Mouse (Mus musculus): ENCODE measurements around the gene Ank3.

Ank3 gene

DNA sequence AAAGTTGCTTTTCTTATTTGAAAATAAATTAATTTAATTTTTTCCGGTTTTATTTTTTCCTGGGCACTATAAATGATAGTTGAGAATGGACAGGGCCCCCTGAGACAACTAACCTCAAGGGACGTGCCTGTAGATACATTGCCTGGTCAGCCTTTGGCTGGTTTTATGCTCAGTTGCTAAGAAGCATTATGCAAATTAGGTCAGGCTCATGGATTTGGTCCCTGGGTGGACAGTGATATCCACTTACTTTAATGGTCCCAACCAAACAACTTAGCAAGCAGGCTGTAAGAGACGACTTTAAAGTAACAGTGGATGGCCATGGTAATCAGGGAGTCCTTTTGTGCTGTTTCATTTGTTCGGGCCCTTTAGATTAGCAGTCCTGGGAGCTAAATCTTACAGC, 392.0 kb downstream of the Ank3 start:
- DNase-seq = no peak

DNA sequence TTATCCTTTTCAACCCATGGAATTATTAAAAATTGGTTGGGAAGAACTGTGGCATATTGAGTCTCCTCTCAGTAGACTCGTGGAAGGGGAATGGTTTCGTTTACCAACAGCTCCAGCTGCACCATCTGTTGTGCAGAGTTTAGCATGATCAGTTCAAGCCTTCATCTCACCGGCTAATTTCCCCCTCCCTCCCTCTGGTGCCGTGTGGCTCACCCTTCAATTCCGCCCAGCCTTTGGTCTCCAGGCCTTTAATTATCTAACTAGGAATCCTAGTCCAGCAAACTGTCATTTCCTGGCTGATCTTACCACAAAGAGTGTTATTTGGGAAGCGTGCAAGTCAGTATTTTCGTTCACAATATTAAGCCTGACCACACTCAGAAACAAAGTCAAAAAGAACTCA, 393.4 kb downstream of the Ank3 start:
- DNase-seq = no peak

DNA sequence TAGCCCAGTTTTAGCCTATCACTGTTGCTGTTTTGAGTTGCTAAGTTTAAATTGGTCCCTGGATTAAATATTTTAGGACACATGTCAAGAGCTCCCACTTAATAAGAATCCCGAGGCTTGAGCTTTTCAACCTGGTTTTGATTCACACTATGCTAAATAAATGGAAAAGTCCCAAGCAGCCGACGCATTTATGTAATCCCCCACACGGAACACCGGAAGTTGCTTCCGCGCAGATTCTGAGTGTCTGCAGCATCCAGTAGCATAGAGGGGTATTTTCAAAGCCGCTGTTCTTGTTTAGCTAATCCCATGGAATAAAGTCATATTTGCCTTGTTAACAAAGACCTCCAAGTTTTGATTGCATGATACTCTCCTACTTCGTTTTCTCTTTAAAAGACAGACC, 393.8 kb downstream of the Ank3 start:
- DNase-seq = no peak

DNA sequence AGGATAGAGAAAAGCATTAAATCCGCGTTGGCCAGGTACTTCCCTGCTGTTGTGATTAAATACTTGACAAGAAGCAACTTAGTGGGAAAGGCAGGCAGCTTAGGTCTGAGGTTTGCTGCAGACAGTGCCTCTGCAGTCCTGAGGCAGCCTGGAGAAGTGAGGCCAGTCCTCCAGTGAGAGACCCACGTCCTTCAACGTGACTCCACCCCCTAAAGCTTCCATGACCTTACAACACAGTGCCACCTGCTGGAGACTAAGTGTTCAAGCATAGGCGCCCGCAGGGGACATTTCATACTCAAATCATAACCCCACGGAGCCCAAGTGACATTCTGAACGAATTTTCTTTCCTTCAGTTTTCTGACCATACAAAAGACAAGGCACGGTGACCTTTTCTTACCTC, 394.5 kb downstream of the Ank3 start:
- DNase-seq = peak; percentile 78

DNA sequence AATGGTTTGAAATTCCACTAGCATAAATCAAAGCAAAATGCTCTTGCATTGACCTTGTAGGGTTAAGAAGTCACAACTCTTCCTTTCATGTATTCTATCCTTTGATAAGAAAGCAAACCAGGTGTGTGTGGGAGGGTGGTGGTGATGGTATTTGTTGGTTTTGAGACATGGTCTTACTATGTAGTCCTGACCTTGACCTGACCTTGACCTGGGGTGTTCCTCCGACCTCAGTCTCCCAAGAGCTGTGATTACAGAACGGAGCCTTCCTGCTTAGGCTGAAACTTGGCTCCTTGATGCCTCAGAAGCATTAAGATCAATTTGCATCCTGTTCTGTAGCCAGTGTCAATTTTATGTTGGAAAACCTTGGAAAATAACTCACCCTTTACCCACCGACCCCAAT, 397.1 kb downstream of the Ank3 start:
- no peak for DNase-seq

DNA sequence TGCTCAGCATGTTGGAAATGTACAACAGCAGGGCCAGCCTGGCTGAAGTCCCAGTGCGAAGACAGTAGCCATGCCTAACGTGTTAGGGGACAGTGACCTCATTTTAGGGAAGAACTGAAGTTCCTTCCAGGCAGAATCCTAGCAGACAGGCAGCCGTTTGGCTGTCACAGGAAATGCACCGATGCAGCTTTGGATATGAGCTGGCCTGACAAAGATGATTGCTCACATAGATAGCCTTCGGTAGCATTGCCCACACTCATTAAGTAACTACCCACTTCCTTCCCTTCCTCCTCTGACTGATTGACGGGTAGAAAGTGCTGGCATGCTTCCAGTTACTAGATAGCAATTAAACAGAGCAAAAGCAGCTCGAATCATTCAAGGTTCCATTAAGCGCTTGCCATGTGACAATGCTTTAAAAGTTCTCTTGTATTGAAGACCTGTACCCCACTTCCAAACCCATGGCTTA, 397.9 kb downstream of the Ank3 start:
- DNase-seq = no peak

DNA sequence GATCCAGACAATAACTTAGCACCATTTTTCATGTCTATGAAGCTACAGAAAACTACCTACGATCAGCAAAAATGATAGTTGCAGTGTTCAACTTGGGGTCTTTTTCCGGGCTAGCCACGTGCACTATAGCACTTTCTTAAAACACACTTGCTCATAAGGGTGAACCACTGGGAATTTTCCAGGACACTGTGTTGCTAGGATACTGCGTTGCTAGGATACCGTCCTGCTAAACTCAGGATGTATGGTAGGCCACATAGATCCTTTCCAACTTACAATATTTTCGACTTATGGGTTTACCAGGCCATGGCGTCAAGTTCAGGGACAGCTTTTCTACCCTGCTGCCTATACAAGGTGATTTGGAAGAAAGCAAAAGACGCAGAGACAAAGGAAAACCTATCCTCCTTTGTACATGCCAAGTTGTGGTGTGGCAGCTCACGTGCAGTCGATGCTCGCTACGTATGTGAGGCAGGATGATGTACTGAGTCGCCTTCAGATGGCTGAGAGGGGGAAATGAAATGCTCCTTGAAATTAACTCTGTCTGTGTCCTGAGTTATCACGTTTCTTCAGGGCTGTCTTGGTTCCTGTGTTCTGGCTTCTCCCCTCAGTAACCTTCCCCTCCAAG, 404.7 kb downstream of the Ank3 start:
- DNase-seq = no peak

DNA sequence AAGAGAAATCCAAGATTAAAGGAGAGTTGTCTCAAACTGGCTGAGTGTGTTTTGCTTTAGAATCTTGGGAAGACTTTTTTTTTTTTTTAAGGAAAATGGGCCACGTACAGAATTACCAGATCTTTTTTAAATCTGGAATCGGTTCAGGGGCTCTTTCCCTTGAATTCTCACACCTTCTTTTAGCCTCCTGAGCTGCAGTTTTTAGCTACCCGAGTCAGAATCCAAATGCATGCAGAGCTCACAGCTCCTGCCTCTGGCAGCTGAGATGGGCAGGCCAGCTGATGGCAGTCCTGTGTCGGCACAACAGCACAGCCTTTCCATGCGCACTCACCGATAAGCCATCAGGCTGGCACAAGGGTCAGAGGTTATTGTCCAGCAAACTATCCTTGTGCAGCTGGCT, 406.0 kb downstream of the Ank3 start:
- no peak for DNase-seq

DNA sequence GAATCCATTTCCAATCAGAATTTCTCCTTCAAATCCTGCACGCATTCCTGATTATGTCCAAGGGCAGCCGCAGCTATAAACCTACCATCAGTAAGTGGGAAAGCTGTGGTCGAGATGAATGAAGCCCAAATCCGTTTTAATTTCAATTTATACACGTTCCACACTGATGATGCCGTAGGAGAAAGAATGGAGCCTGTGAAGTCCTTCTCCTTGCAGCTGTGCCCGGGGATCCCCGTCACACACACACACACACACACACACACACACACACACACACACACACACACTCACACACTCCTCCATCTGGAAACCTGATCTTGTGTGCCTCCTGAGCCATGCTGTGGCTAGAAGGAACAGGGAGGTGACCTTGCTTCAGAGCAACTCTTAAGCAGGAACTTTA, 412.2 kb downstream of the Ank3 start:
- no peak for DNase-seq

DNA sequence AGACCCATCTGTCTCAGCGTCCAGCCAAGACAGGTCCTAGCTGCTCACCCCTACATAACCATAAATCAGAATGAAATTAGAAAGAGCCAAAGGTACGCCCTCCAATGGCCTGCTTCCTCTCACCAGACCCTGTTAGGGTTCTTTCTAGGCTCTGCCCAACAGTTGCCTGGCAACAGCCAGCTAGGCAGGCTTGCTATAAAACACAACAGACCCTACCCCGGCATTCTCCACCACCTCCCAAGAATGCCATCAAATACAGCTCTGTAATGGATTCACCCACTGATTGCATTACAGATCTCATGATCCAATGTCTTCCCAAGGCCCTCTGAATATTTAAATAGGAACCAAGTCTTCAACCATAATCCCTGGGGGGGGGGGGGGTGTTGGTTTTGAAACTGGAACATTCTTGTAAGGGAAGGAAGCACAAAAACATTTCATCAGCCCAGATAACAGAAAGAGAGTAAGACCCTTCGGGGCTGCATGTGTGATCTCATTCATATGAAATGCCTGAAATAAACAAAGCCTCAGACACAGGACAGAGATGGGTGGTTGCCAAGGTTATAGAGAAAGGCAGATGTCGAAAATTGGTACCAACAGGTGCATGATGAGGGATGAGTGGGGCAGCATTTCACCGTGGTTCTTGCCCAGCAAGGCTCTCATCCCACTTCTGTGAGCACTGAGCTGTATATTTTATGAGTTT, 415.4 kb downstream of the Ank3 start:
- no peak for DNase-seq

DNA sequence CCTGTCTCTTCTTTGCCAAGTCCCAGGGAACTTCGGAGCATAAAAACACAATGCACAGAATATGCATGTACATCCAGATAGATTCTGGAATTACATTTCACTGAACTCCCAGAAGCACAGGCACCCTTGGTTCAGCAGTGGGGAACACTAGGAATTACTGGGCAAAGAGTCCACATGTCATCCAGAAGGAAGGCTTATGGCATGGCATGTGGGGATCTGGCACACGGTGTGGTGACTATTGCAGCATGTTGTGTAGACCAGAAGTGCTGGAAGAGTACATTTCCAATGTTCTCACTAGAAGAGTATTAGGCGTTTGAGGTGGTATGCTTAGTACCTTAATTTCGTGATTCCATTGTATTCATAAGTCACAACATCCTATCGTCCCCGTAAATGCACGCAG, 422.7 kb downstream of the Ank3 start:
- no peak for DNase-seq

DNA sequence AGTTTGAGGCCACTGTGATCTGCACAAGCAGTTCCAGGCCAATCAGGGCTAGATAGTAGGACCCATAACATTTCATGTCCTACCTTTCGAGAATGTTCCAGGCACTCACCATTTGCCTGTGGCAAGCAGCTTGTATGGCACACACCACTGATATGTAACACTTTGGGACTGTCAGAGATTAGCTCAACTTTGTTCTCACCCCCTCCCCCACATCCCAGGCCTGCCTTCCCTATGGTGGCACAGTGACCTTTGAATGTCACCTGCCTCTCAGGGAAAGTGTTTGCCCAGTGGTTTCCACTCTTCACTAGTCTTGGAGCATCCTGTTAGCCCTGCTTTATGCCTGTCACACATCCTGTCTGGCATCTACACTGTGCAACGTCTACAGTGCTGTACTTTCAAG, 430.2 kb downstream of the Ank3 start:
- DNase-seq = peak; percentile 4

DNA sequence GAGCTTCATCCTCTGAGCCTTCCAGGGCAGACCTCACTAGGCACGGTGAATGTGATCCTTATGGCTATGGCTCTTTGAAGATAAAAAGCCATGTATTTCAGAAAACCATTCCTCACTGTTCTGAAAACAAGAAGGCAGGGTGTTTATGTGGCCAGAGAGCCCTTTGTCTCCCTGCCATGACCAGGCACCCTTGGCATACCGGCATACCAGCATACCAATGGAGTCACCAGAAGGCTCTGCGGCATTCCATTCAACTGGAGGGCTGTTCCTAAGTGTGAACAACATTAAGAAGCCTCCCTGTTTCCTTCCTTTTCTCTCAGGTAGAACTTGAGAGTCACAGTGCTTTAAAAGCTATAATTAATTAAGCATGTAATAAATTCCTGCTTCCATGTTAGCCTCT, 430.7 kb downstream of the Ank3 start:
- peak; percentile 50 for DNase-seq

DNA sequence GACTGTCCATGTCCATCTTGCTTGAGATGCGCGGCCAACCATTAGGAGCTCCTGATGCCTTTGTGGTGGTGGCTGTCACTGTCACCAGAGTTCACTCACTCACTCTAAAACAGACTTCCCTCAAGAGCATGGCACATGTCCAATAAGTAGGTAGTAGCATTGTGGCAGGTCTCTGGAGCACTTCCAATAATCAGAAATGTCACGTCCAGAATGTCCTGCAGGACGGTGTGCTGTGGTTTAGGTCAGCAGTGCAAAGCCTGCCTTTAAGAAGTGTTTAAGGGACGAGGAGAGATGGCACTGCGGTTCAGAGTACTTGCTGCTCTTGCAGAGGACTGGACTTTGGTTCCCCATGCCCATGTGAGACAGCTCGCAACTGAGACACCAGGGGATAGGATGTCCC, 433.0 kb downstream of the Ank3 start:
- DNase-seq = peak; percentile 4

DNA sequence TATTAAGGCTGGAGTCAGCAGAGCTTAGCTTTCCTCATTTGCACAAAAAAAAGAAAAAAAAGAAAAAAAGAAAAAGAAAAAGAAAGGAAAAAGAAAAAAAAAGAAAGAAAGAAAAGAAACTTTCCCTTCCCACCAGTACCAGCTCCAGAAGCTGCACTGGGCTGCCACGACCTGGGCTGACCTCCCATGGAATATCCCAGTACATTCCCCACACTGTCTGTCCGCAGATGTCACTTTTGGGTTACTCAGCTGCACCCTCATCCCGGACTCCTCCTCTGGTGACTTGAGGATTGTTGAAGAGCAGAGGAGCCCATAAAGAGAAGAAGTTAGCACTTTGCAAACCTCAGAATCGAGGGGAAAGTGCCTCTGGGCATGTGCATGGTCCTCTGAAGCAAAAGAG, 433.7 kb downstream of the Ank3 start:
- peak; percentile 6 for DNase-seq

DNA sequence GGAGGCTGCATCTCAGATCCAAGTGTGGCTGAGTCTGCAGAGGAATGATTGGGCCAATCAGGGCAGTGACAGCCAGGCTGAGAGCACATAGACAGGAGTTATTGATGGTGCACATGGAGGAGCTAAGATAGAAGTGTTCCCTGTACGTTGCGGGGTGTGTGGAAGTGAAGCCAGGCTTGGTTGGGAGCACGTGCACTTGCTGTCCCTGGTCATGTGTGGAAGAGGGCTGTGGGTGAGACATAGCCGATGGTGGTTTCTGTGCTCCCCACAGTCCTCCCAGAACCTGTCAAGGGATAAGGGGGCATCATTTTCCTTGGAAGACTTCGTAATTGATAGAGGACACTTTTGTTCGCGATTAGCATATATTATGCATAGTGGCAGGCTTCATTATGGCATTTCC, 434.2 kb downstream of the Ank3 start:
- DNase-seq = no peak

DNA sequence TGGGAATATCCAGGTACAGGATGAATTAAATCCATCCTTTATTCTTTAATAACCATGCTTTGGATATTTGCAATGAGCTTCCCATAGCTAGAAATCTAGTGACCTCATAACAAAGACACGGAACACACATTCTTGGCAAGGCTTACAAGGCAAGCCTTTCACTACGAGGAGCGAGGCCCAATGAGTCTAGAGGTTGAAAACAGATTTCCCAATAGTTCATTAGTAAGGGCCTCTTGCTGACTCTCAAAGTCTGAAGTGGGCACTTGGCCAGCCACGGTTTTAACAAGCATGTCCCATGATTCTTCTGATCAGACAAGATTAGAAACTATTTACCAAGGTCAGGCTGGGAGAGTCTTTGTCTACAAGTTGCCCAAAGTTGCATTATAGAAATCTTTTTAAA, 436.1 kb downstream of the Ank3 start:
- peak; percentile 88 for DNase-seq

DNA sequence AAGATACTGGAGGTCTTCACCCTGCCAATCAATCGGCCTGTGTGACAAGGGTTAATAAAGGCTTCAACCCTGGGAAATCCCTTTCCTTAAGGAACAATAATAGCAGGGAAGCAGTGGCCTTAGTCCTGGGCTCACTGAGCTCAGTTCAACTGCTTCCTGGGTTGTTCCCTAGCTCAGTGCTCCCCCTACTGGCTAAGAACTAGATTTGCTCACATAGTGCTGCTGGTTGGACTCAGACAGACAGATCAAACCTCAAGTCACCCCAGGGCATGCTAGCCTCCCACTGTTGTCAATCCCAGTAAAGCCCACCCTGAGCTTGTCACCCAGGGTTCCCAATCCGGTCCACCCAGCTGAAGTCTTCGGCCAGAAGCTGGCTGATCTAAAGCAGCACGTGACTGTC, 447.2 kb downstream of the Ank3 start:
- DNase-seq = peak; percentile 40

DNA sequence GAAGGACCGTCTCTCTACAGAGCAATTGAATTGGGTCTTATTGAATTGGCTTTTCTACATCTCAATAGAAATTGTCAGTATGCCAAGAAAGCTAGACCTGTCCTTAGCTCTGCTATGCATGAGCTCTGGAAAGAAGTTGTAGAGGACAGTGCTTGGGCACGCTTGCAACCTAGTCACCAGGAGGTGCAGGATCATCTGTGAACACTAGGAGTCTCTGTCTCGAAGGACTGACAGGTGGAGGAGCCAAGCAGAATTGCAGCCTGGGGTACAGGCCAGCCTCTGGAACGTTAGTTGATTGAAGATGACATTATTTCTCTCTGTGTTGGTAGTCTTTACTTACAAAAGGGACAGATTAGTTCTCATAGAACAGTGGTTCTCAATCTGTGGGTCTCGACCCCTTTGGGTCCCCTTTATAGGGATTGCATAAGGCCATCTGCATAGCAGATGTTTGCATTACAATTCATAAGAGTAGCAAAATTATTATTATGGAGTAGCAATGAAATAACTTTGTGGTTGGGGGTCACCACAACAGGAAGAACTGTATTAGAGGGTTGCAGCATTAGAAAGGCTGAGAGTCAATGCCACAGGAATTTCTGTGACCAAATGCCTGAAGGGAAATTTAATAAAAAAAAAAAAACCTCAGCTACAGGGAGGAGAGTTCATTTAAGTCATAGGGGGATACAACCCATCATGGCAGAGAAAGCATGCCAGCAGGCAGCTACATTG, 454.0 kb downstream of the Ank3 start:
- no peak for DNase-seq

DNA sequence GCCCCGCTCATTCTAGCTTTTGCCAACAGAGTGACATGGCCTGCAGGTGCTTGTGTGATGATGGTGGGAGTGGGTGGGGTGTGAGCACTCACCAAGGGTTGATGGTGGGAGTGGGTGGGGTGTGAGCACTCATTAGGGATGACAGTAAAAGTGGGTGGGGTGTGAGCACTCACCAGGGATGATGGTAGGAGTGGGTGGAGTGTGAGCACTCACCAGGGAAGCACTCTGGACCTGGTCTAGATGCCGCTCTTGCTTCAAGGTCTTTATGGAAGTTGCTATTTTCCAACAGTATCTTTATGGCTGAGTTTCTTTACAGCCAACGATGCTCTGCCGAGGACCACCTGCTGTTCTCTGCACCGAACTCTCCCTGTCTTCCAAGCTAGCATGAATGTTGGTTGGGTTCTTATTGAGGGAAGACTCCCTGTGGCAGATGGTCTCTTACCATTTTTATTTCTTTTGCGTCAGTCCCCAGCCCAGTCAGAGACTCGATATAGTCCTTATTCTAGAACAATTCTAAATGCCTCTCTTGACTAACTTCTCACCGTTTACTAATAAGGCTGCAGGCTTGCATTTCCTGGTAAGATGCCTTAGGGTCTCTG, 456.1 kb downstream of the Ank3 start:
- no peak for DNase-seq

DNA sequence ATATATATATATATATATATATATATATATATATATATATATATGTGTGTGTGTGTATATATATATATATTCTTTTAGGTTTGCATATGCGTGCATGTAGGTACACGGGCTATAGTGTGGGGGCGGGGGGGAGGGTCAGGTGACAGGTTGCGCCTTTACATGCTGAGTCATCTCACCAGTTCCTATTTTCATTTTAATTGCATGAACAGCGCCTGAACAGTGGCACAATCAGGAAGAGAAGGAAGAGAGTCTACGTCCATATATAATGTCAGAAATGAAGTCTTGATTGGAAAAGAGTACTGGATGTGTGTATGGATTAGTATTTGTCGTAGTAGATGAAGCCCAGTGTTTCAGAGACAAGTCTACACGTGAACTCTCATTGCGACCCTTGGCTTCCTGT, 459.4 kb downstream of the Ank3 start:
- no peak for DNase-seq

DNA sequence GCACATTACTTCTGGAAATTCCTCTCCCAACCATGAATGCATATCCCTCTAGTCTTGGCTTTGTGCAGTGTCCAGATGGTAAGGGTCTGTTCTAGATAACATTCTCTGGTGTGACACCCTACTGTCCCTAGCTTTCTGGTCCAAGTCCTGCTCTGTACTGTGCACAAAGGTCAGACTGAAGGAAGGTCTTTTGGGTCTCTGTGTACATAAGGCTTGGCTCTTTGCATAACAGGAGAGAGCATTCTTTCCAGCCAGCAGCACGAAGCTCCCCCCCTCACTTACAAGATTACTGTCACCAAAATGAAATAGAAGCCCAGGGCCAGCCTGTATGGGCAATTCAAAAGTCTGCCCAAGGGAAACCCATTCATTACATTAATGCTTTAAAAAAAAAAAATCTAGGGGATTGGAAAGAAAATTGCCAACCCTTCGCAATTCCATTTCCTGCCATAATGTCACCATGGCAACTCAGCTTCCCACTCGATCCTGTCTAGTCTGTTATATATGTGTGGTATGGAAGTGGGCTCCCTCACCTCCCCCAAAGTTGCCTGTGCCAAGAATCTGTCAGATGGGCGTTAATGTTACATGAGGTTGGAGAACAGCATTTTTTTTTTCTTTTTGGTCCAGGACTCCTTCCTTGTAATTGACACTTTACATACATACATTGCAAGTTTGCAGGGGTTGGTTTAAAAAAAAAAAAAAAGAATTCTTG, 460.5 kb downstream of the Ank3 start:
- DNase-seq = no peak

DNA sequence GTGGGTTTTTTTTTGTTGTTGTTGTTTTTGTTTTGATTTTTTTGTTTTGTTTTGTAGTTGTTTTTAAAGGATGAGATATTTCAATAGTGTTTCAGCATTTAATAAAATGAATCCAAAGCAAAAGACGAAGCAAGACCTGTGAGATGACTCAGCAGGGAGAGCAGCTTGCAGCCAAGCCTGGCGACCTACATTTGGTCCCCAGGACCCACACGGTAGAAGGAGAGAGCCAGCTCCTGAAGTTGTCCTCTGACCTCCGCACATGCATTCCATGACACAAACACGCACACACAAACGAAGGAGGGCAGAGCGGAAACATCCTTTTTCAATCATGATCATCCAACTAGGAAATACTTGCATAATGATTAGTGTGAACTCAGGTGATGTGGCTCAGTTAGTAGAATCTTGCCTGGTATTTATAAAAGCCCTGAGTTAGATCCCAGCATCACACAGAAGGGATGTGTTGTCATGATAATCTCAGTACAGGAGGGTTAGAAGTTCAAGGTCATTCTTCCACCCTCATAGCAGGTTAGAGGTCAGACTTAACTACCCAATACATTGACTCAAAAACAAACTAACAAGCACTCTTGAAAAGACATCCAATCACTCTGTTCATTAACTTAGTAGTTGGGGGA, 461.4 kb downstream of the Ank3 start:
- DNase-seq = no peak

Data from lung, postnatal 36 days (tissue).